In genomic region chr13:59971231-59972092, GRCm38 (mm10) we compare ENCODE assay signal across 8 mouse cellular contexts.
DNase-seq lines count a peak whose midpoint lies in the region; ATAC-seq lines count a peak whose summit lies in the region.

No protein-coding gene starts in this region.

- H3K27me3 ChIP-seq in heart, embryonic 11.5 days (ENCODE audit: control insufficient read depth, insufficient read depth, low read length) = no peaks in the 10 kb centered on the region
- H3K27me3 ChIP-seq in hindbrain, embryonic 16.5 days (replicated peaks; ENCODE audit: control insufficient read depth, insufficient read depth, low read length) = no peaks in the 10 kb centered on the region
- peaks cover 18% of the 10 kb centered on the region for H3K27me3 ChIP-seq in liver, embryonic 16.5 days (ENCODE audit: control insufficient read depth, insufficient read depth, low read depth, low read length)

- H3K9me3 ChIP-seq in heart, embryonic 11.5 days (replicated peaks; ENCODE audit: control insufficient read depth, low read length) = no peaks in the 10 kb centered on the region
- no peaks in the 10 kb centered on the region for H3K9me3 ChIP-seq in hindbrain, embryonic 16.5 days (ENCODE audit: control insufficient read depth, low read length)
- H3K9me3 ChIP-seq in liver, embryonic 16.5 days (replicated peaks; ENCODE audit: control insufficient read depth, low read length) = no peaks in the 10 kb centered on the region

- H3K4me3 ChIP-seq in heart, embryonic 11.5 days (ENCODE audit: low read depth, low read length) = peak overlapping the region; percentile 34
- peak overlapping the region; percentile 18; the same call in 1 of the 2 replicates for H3K4me3 ChIP-seq in brown adipose tissue, adult 24 weeks (ENCODE audit: insufficient read depth, low read depth, low read length)
- peak overlapping the region; percentile 0; the same call in 1 of the 2 replicates for H3K4me3 ChIP-seq in hindbrain, embryonic 16.5 days (ENCODE audit: low read length)
- H3K4me3 ChIP-seq in liver, embryonic 16.5 days (ENCODE audit: low read depth, low read length) = no peak overlapping the region

- H3K4me2 ChIP-seq in heart, embryonic 11.5 days = peak overlapping the region; percentile 63
- peak overlapping the region; percentile 42 for H3K4me2 ChIP-seq in hindbrain, embryonic 16.5 days (ENCODE audit: low read length)
- peak overlapping the region; percentile 28; the same call in 1 of the 2 replicates for H3K4me2 ChIP-seq in liver, embryonic 16.5 days (ENCODE audit: low read depth, low read length)

- no peak for DNase-seq in heart, adult 18-20 months
- DNase-seq in urinary bladder, adult 18-20 months (ENCODE audit: low spot score in 2 of 2) = no peak
- DNase-seq in cerebellum, adult 9-10 months = no peak
- DNase-seq in layer of hippocampus, adult 9-10 months (ENCODE audit: low spot score) = no peak

- ATAC-seq in heart, embryonic 11.5 days (replicated peaks; ENCODE audit: insufficient number of reproducible peaks, low FRiP score, low TSS enrichment) = no peak
- peak; percentile 64 for ATAC-seq in hindbrain, embryonic 16.5 days
- no peak for ATAC-seq in liver, embryonic 16.5 days (ENCODE audit: low read depth)

- no peaks in the 10 kb centered on the region for H3K4me1 ChIP-seq in heart, embryonic 11.5 days (ENCODE audit: control insufficient read depth, insufficient read depth, low read length)
- no peaks in the 10 kb centered on the region for H3K4me1 ChIP-seq in brown adipose tissue, adult 24 weeks (ENCODE audit: control insufficient read depth, insufficient read depth, insufficient read length, low read length)
- H3K4me1 ChIP-seq in hindbrain, embryonic 16.5 days (ENCODE audit: control insufficient read depth, insufficient read depth, low read depth, low read length) = peaks cover 8% of the 10 kb centered on the region
- no peaks in the 10 kb centered on the region for H3K4me1 ChIP-seq in liver, embryonic 16.5 days (ENCODE audit: control insufficient read depth, low read depth, low read length)

- 7% methylated on average over 25 of the region's 25 CpGs for WGBS in heart, embryonic 11.5 days (ENCODE audit: insufficient replicate concordance)
- 4% methylated on average over 25 of the region's 25 CpGs for WGBS in hindbrain, embryonic 16.5 days
- 10% methylated on average over 25 of the region's 25 CpGs for WGBS in liver, embryonic 16.5 days (ENCODE audit: insufficient replicate concordance)

- no peaks in the 10 kb centered on the region for H3K36me3 ChIP-seq in heart, embryonic 11.5 days (ENCODE audit: control insufficient read depth, insufficient read depth, low read length)
- no peaks in the 10 kb centered on the region for H3K36me3 ChIP-seq in hindbrain, embryonic 16.5 days (ENCODE audit: control insufficient read depth, insufficient read depth, low read length)
- no peaks in the 10 kb centered on the region for H3K36me3 ChIP-seq in liver, embryonic 16.5 days (ENCODE audit: control insufficient read depth, insufficient read depth)

- H3K9ac ChIP-seq in heart, embryonic 11.5 days (ENCODE audit: low read depth, low read length) = peak overlapping the region; percentile 66
- no peak overlapping the region; the same call in 1 of the 2 replicates for H3K9ac ChIP-seq in hindbrain, embryonic 16.5 days (ENCODE audit: low read depth, low read length)
- no peak overlapping the region for H3K9ac ChIP-seq in liver, embryonic 16.5 days (ENCODE audit: low read depth, low read length)

- H3K27ac ChIP-seq in heart, embryonic 11.5 days (ENCODE audit: low read depth, low read length) = no peak overlapping the region
- H3K27ac ChIP-seq in brown adipose tissue, adult 24 weeks (replicated peaks; ENCODE audit: low read depth, low read length) = no peak overlapping the region
- H3K27ac ChIP-seq in hindbrain, embryonic 16.5 days (ENCODE audit: low read depth, low read length) = no peak overlapping the region
- no peak overlapping the region for H3K27ac ChIP-seq in liver, embryonic 16.5 days (ENCODE audit: low read length)
